Comparison of ENCODE assay signal across 18 mouse cellular contexts in genomic region chr11:76465879-76466278, GRCm38 (mm10). TPM values are rescaled to one million over a fixed set of nuclear protein-coding genes. Genes with fewer than 3 reads are reported as not detected.
DNase-seq lines count a peak whose midpoint lies in the region; ATAC-seq lines count a peak whose summit lies in the region.
"Had no signal": no experiment of that assay in that cellular context is flagged by ENCODE, and none has a peak within 500 bp of the region (broad histone marks: within the 10 kb centered on the region; RNA-seq: fewer than 3 reads in every experiment).

No protein-coding gene starts in this region.

- WGBS in forebrain, embryonic 13.5 days = 93% methylated on average over 4 of the region's 4 CpGs
- 85% methylated on average over 4 of the region's 4 CpGs for WGBS in forebrain, embryonic 11.5 days
- WGBS in midbrain, embryonic 14.5 days = 99% methylated on average over 4 of the region's 4 CpGs
- WGBS in midbrain, embryonic 10.5 days = 87% methylated on average over 4 of the region's 4 CpGs
- WGBS in hindbrain, embryonic 14.5 days = 87% methylated on average over 4 of the region's 4 CpGs
- WGBS in neural tube, embryonic 15.5 days = 91% methylated on average over 4 of the region's 4 CpGs

- DNase-seq in forebrain, embryonic 11.5 days (ENCODE audit: low spot score) = no peak
- no peak for DNase-seq in midbrain, embryonic 14.5 days
- no peak for DNase-seq in midbrain, embryonic 10.5 days (ENCODE audit: low spot score)
- no peak for DNase-seq in hindbrain, embryonic 14.5 days (ENCODE audit: low spot score)
- DNase-seq in spleen, postnatal 4 days (ENCODE audit: low spot score in 2 of 2) = no peak
- DNase-seq in frontal cortex, postnatal 25 days (ENCODE audit: low spot score in 2 of 2) = no peak
- DNase-seq: adrenal gland, postnatal 36 days; cerebellum, adult 2 months; gastrocnemius, postnatal 25 days; heart, postnatal 14 days; thymus, adult 18-20 months had no signal

- H3K27ac ChIP-seq in forebrain, embryonic 13.5 days = no peak overlapping the region
- H3K27ac ChIP-seq in forebrain, embryonic 11.5 days (ENCODE audit: low read depth, low read length) = no peak overlapping the region
- no peak overlapping the region for H3K27ac ChIP-seq in midbrain, embryonic 14.5 days (replicated peaks; ENCODE audit: low read depth, low read length)
- no peak overlapping the region for H3K27ac ChIP-seq in midbrain, embryonic 10.5 days (replicated peaks)
- H3K27ac ChIP-seq in hindbrain, embryonic 14.5 days = no peak overlapping the region
- no peak overlapping the region for H3K27ac ChIP-seq in neural tube, embryonic 15.5 days (replicated peaks)
- H3K27ac ChIP-seq: limb, embryonic 13.5 days; liver, embryonic 14.5 days had no signal

- no peaks in the 10 kb centered on the region for H3K27me3 ChIP-seq in forebrain, embryonic 13.5 days
- H3K27me3 ChIP-seq in forebrain, embryonic 11.5 days (ENCODE audit: control insufficient read depth, insufficient read depth, low read length) = no peaks in the 10 kb centered on the region
- no peaks in the 10 kb centered on the region for H3K27me3 ChIP-seq in midbrain, embryonic 14.5 days (ENCODE audit: control insufficient read depth, insufficient read depth, low read length)
- H3K27me3 ChIP-seq in midbrain, embryonic 10.5 days (ENCODE audit: low read depth, poor library complexity, severe bottlenecking) = 0 out of 2 replicates have a peak, but pooled peaks cover 4% of the 10 kb centered on the region
- no peaks in the 10 kb centered on the region for H3K27me3 ChIP-seq in hindbrain, embryonic 14.5 days (ENCODE audit: control insufficient read depth, insufficient read depth, low read length)
- no peaks in the 10 kb centered on the region for H3K27me3 ChIP-seq in neural tube, embryonic 15.5 days (replicated peaks)
- H3K27me3 ChIP-seq: kidney, embryonic 15.5 days; limb, embryonic 13.5 days; Patski had no signal

- H3K4me1 ChIP-seq in forebrain, embryonic 13.5 days = peaks cover 70% of the 10 kb centered on the region
- H3K4me1 ChIP-seq in forebrain, embryonic 11.5 days (replicated peaks; ENCODE audit: control insufficient read depth, insufficient read depth, low read length) = peaks cover 18% of the 10 kb centered on the region; the same call in 1 of the 2 replicates
- peaks cover 55% of the 10 kb centered on the region for H3K4me1 ChIP-seq in midbrain, embryonic 14.5 days (ENCODE audit: control insufficient read depth, insufficient read depth, low read length)
- peaks cover 57% of the 10 kb centered on the region for H3K4me1 ChIP-seq in midbrain, embryonic 10.5 days
- H3K4me1 ChIP-seq in hindbrain, embryonic 14.5 days (replicated peaks; ENCODE audit: control insufficient read depth, insufficient read depth, low read length) = peaks cover 69% of the 10 kb centered on the region
- H3K4me1 ChIP-seq in neural tube, embryonic 15.5 days = peaks cover 76% of the 10 kb centered on the region

- no peaks in the 10 kb centered on the region for H3K9me3 ChIP-seq in forebrain, embryonic 13.5 days (replicated peaks)
- no peaks in the 10 kb centered on the region for H3K9me3 ChIP-seq in forebrain, embryonic 11.5 days (ENCODE audit: control insufficient read depth, low read length)
- H3K9me3 ChIP-seq in midbrain, embryonic 14.5 days (ENCODE audit: control insufficient read depth, low read length) = no peaks in the 10 kb centered on the region
- no peaks in the 10 kb centered on the region for H3K9me3 ChIP-seq in midbrain, embryonic 10.5 days (replicated peaks)
- H3K9me3 ChIP-seq in hindbrain, embryonic 14.5 days (ENCODE audit: control insufficient read depth, low read length) = no peaks in the 10 kb centered on the region
- no peaks in the 10 kb centered on the region for H3K9me3 ChIP-seq in neural tube, embryonic 15.5 days (replicated peaks)
- H3K9me3 ChIP-seq: kidney, embryonic 15.5 days; limb, embryonic 13.5 days had no signal

- no peak for ATAC-seq in forebrain, embryonic 13.5 days
- no peak for ATAC-seq in forebrain, embryonic 11.5 days (replicated peaks; ENCODE audit: low FRiP score)
- no peak for ATAC-seq in midbrain, embryonic 14.5 days (ENCODE audit: low FRiP score, low TSS enrichment)
- ATAC-seq in hindbrain, embryonic 14.5 days (ENCODE audit: low FRiP score) = no peak
- ATAC-seq in neural tube, embryonic 15.5 days (ENCODE audit: low FRiP score) = no peak
- ATAC-seq: Patski had no signal

- peak overlapping the region; percentile 67 for H3K4me2 ChIP-seq in forebrain, embryonic 13.5 days
- H3K4me2 ChIP-seq in forebrain, embryonic 11.5 days (ENCODE audit: low read depth, low read length, severe bottlenecking) = no peak overlapping the region
- peak overlapping the region; percentile 88 for H3K4me2 ChIP-seq in midbrain, embryonic 14.5 days (ENCODE audit: low read length)
- peak overlapping the region; percentile 64 for H3K4me2 ChIP-seq in hindbrain, embryonic 14.5 days (replicated peaks)
- peak overlapping the region; percentile 61; the same call in 1 of the 2 replicates for H3K4me2 ChIP-seq in neural tube, embryonic 15.5 days
- H3K4me2 ChIP-seq: heart, embryonic 11.5 days; kidney, embryonic 15.5 days; limb, embryonic 13.5 days had no signal

- no peak overlapping the region for H3K9ac ChIP-seq in forebrain, embryonic 13.5 days
- H3K9ac ChIP-seq in forebrain, embryonic 11.5 days (ENCODE audit: low read length) = no peak overlapping the region
- no peak overlapping the region; the same call in 1 of the 2 replicates for H3K9ac ChIP-seq in midbrain, embryonic 14.5 days (replicated peaks; ENCODE audit: low read length)
- H3K9ac ChIP-seq in hindbrain, embryonic 14.5 days = no peak overlapping the region
- H3K9ac ChIP-seq in neural tube, embryonic 15.5 days (replicated peaks) = no peak overlapping the region
- H3K9ac ChIP-seq: kidney, embryonic 15.5 days; limb, embryonic 13.5 days; liver, embryonic 14.5 days had no signal

- no peak overlapping the region for H3K4me3 ChIP-seq in forebrain, embryonic 13.5 days
- H3K4me3 ChIP-seq in forebrain, embryonic 11.5 days (ENCODE audit: low read depth, low read length) = no peak overlapping the region
- no peak overlapping the region for H3K4me3 ChIP-seq in midbrain, embryonic 14.5 days (replicated peaks; ENCODE audit: low read depth, low read length)
- H3K4me3 ChIP-seq in midbrain, embryonic 10.5 days = no peak overlapping the region
- H3K4me3 ChIP-seq in hindbrain, embryonic 14.5 days (replicated peaks; ENCODE audit: low read length) = no peak overlapping the region
- H3K4me3 ChIP-seq in neural tube, embryonic 15.5 days (replicated peaks) = no peak overlapping the region
- H3K4me3 ChIP-seq: kidney, embryonic 15.5 days; limb, embryonic 13.5 days had no signal

- H3K36me3 ChIP-seq in forebrain, embryonic 13.5 days (ENCODE audit: poor library complexity, severe bottlenecking) = peaks cover 34% of the 10 kb centered on the region
- H3K36me3 ChIP-seq in forebrain, embryonic 11.5 days (ENCODE audit: control insufficient read depth, insufficient read depth, low read length) = no peaks in the 10 kb centered on the region; the same call in 1 of the 2 replicates
- H3K36me3 ChIP-seq in midbrain, embryonic 14.5 days (ENCODE audit: control insufficient read depth, insufficient read depth, low read length) = peaks cover 37% of the 10 kb centered on the region
- H3K36me3 ChIP-seq in midbrain, embryonic 10.5 days = peaks cover 46% of the 10 kb centered on the region
- peaks cover 33% of the 10 kb centered on the region for H3K36me3 ChIP-seq in hindbrain, embryonic 14.5 days (replicated peaks; ENCODE audit: control insufficient read depth, insufficient read depth)
- peaks cover 23% of the 10 kb centered on the region for H3K36me3 ChIP-seq in neural tube, embryonic 15.5 days

RNA-seq across cellular contexts. Expression of gene Timm22, which starts 59.1 kb away (rescaled TPM):
- polyA plus RNA-seq in forebrain, embryonic 13.5 days (2015; fragmentation: Nextera tagmentation; extraction: Ambion mirVana) = 102 and 104 TPM in 2 replicates
- 109 and 113 TPM in 2 replicates for polyA plus RNA-seq in forebrain, embryonic 11.5 days (2014; fragmentation: Nextera tagmentation; extraction: Ambion mirVana)
- 111 and 120 TPM in 2 replicates for polyA plus RNA-seq in midbrain, embryonic 14.5 days (2014; fragmentation: Nextera tagmentation; extraction: Ambion mirVana)
- 127 and 128 TPM in 2 replicates for polyA plus RNA-seq in midbrain, embryonic 10.5 days (2016; fragmentation: Nextera tagmentation; extraction: Ambion mirVana)
- polyA plus RNA-seq in hindbrain, embryonic 14.5 days (2014; fragmentation: Nextera tagmentation; extraction: Ambion mirVana) = 110 TPM in 2 replicates
- 107 and 108 TPM in 2 replicates for polyA plus RNA-seq in neural tube, embryonic 15.5 days (2015; fragmentation: Nextera tagmentation; extraction: Ambion mirVana)
